Mouse (Mus musculus) CD4-positive naive resting alpha-beta T cell, adult 57 days (primary cell): Measurements from ENCODE around the gene 1700029I15Rik. TPM values are rescaled to one million over a fixed set of nuclear protein-coding genes. Genes with fewer than 3 reads are reported as not detected.

Experiments used
- total RNA-seq: library from RNA; stranded (reverse); gene quantifications from one replicate; pipeline ENCODE4 v1.2.4, GENCODE M21; 2023

The 1700029I15Rik gene
- total RNA-seq: 7.4 TPM

GRCm38 (mm10) chr2:92381901-92382588 is at the start of gene 1700029I15Rik:
Gene 1700029I15Rik (plus strand): TSS chr2:92382538.

GRCm38 (mm10) chr2:92374514-92374913 is 7.8 kb upstream of the 1700029I15Rik start, which contains the start of the genes Pex16 and Large2:
Gene Pex16 (plus strand): TSS chr2:92374676.
Gene Large2 (minus strand): TSS chr2:92374869.

DNA sequence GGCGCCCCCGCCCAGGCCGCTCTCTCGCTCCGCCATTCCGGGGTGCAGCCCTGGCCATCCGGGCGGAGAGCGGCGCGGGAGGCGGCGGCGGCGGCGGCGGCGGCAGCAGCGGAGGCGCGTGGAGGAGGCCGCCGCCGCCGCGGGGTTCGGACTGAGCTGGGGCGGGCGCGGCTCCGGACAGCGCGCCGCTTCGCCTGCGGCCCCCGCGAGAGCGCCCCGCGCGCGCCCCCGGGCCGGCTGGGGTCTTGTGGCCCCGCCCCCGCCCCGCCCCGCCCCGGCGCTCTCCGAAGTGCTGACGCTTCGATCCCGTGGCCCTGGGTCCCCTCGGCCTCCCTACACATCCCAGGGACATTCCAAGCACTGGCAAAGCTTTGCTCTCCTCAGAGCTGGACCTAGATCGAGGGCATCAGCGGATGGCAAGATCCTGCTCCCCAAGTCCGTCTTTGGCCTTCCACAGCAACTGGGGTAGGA is 18.8 kb downstream of the 1700029I15Rik start, which contains the start of gene Mapk8ip1:
TSS of gene Mapk8ip1 (minus strand) at position 173 of the 471 bp plus-strand sequence.

DNA sequence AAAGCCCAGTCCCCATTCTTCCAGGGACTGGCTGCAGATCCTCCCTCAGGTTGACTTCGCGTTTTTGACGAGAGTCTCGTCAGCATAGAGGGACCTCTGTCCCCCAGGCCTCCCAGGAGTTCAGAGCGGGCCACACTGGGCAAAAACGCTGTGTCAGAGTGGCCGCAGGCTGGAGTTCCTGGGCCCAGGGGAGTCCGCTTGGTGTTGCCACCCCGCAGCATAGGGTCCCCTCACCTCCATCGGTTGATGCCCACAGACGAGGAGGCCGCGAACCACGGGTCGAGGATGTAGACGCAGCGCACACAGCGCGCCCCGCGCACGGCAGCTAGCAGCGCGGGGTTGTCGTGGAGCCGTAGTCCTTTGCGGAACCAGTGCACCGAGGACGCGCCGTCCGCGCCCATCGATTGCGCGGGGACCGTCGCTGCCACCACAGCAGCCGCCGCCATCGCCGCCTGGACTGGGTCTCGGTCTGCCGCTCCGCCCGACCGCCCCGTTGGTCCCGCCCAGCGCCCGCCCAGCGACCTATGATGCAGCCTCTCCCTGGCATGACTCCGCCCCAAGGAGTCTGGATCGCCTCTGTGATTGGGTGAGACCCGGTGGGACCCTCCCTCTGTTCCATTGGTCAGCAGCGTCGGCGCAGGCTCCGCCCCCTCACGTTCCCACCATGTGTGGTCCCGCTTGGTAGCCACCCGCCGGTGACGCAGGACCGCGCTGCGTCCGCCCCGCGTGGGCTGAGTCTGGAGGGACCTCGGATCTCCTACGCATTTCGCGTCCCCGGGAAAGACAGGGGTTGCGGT is 51.4 kb downstream of the 1700029I15Rik start, which contains the start of gene Cry2:
TSS of gene Cry2 (minus strand) at position 466 of the 797 bp plus-strand sequence.

Other genes starting within 250 kb of the 1700029I15Rik start
- 36.7 TPM for gene Pex16, start 7.9 kb upstream of the 1700029I15Rik start, total RNA-seq
- gene Large2, start 7.7 kb upstream of the 1700029I15Rik start, total RNA-seq: 0.86 TPM
- gene Mapk8ip1, start 18.7 kb downstream of the 1700029I15Rik start, total RNA-seq: 0.53 TPM
- gene Cry2, start 51.5 kb downstream of the 1700029I15Rik start, total RNA-seq: 29.4 TPM
- 28.1 TPM for gene Slc35c1, start 78.0 kb downstream of the 1700029I15Rik start, total RNA-seq
- gene Chst1, start 217.2 kb downstream of the 1700029I15Rik start, total RNA-seq: not detected